Mouse (Mus musculus) heart, postnatal 14 days (tissue): ENCODE data around the gene Josd2. TPM values are rescaled to one million over a fixed set of nuclear protein-coding genes. Genes with fewer than 3 reads are reported as not detected.

Source experiments
- DNase-seq, 2 experiments: peaks; one replicate each; pipeline ENCODE4 v3.0.0; 2021 to 2022
- intact Hi-C: fragments of 180-260 bp; cut with DNase I; formaldehyde crosslinking; loops from one replicate; pipeline ENCODE4 v1.15.1; 2025
- total RNA-seq, 2 experiments: library from RNA; stranded (reverse); gene quantifications; 2 replicates each; pipeline ENCODE4 v1.2.3; 2021

Josd2 gene
- total RNA-seq, 2 experiments from 2014 or later, result 105 to 111 TPM

- intact Hi-C loops, result loop anchor here (5.0 kb wide), 1 partner anchor 42 kb away; no protein-coding TSS in a partner anchor
Observed at GRCm38 (mm10) chr7:44444886-44445527, 22.8 kb upstream of the Josd2 start.

GRCm38 (mm10) chr7:44445528-44445923, 22.3 kb upstream of the Josd2 start:
- DNase-seq, result no peak
- intact Hi-C loops, result loop anchor here (5.0 kb wide), 1 partner anchor 42 kb away; no protein-coding TSS in a partner anchor

More at GRCm38 (mm10) chr7:44444886-44445527, 22.8 kb upstream of the Josd2 start:
- no peak for DNase-seq

GRCm38 (mm10) chr7:44446070-44446855, 21.5 kb upstream of the Josd2 start:
- intact Hi-C loops, result loop anchor here (5.0 kb wide), 1 partner anchor 41 kb away; no protein-coding TSS in a partner anchor
- no peak for DNase-seq

DNA sequence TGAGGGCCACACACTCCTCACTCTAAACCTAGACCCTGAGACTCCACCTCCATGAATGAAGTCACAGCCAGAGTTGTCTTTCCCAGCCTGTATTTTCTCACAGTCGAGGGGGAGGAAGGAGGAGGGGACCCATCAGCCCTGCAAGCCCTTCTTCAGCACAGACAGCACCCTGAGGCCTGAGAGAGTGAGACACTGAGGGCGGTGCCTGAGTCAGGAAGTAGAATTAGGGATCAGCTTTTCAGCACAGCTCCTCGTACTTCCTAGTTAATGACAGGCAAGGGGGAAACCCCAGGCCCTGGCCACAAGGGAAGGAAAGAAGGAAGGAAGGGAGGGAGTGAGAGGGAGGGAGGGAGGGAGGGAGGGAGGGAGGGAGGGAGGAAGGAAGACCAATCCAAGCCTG, 14.5 kb upstream of the Josd2 start:
- DNase-seq, result no peak
- intact Hi-C loops, result loop anchor here (5.0 kb wide), 1 partner anchor 1754 kb away; no protein-coding TSS in a partner anchor

DNA sequence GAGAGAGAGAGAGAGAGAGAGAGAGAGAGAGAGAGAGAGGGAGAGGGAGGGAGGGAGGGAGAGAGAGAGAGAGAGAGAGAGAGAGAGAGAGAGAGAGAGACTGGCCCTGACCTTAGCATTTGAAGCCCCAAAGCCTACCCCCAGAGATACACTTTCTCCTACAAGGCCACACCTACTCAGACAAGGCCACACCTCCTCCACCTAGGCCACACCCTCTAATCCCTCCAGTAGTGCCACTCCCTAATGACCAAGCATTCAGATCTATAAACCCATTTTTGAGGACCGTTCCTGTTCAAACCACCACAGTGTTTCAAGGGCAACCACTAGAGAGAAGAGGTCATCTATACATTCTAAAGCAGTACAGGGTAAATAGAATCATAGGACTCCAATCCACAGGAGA, 11.5 kb upstream of the Josd2 start:
- DNase-seq, result no peak
- intact Hi-C loops, result no loop called here

- no peak for DNase-seq
- intact Hi-C loops, result no loop called here
Observed at GRCm38 (mm10) chr7:44460067-44460466, 7.7 kb upstream of the Josd2 start.

DNA sequence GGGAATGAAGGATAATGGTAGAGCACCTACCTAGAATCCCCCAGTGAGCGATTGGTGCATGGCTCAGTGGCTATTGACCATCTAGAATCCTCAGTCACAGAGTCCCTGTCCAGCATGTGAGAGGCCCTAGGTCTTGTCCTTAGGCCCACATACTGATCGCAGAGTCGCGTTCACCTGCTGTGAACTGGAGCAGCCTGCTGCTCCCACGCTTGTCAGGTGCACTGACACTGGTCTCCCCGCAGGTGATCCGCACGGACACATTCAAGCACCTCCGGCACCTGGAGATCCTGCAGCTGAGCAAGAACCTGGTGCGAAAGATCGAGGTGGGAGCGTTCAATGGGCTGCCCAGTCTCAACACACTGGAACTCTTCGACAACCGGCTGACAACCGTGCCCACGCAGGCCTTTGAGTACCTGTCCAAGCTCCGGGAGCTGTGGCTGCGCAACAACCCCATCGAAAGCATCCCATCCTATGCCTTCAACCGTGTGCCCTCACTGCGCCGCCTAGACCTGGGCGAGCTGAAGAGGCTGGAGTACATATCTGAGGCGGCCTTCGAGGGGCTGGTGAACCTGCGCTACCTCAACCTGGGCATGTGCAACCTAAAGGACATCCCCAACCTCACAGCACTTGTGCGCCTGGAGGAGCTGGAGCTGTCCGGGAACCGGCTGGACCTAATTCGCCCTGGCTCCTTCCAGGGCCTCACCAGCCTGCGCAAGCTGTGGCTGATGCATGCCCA, 6.8 kb upstream of the Josd2 start:
- DNase-seq, result no peak
- intact Hi-C loops, result no loop called here

GRCm38 (mm10) chr7:44461503-44462217, 6.1 kb upstream of the Josd2 start:
- intact Hi-C loops, result no loop called here

DNA sequence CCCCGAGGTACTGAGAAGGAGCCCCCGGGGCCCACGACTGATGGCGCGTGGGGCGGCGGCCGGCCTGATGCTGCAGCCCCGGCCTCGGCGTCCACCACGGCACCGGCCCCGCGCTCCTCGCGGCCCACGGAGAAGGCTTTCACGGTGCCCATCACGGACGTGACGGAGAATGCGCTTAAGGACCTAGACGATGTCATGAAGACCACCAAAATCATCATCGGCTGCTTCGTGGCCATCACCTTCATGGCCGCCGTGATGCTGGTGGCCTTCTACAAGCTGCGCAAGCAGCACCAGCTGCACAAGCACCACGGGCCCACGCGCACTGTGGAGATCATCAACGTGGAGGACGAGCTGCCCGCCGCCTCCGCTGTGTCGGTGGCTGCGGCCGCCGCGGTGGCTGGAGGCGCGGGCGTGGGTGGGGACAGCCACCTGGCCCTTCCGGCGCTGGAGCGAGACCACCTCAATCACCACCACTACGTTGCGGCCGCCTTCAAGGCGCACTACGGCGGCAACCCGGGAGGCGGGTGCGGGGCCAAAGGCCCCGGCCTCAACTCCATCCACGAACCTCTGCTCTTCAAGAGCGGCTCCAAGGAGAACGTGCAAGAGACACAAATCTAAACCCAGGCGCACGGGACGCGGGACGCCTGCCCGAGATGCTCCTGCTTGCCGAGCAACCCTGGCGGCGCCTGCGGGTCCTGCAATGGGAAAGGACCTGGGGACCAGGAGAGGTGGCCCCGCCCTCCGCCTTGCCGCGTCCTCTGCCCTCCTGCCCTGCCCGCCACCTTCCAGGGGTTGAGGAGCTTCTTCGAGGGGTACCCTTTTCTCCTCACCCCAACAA, 5.3 kb upstream of the Josd2 start:
- no peak for DNase-seq
- intact Hi-C loops, result no loop called here

More at GRCm38 (mm10) chr7:44461503-44462217, 6.1 kb upstream of the Josd2 start:
- no peak for DNase-seq

GRCm38 (mm10) chr7:44463056-44463425, 4.7 kb upstream of the Josd2 start:
- DNase-seq, result no peak
- intact Hi-C loops, result no loop called here

GRCm38 (mm10) chr7:44463556-44464225, 4.1 kb upstream of the Josd2 start:
- DNase-seq, result no peak
- intact Hi-C loops, result no loop called here

GRCm38 (mm10) chr7:44464511-44464910, 3.3 kb upstream of the Josd2 start:
- intact Hi-C loops, result no loop called here
- DNase-seq, result no peak

GRCm38 (mm10) chr7:44465111-44465510, 2.7 kb upstream of the Josd2 start, which contains the start of gene Aspdh:
Gene Aspdh, plus strand, starts transcription at chr7:44465391.
- intact Hi-C loops, result loop anchor here (5.0 kb wide), 1 partner anchor 93 kb away; no protein-coding TSS in a partner anchor
- DNase-seq, result no peak

- intact Hi-C loops, result loop anchor here (5.0 kb wide), 1 partner anchor 94 kb away; no protein-coding TSS in a partner anchor
Observed at GRCm38 (mm10) chr7:44466006-44466887, 1.5 kb upstream of the Josd2 start.

DNA sequence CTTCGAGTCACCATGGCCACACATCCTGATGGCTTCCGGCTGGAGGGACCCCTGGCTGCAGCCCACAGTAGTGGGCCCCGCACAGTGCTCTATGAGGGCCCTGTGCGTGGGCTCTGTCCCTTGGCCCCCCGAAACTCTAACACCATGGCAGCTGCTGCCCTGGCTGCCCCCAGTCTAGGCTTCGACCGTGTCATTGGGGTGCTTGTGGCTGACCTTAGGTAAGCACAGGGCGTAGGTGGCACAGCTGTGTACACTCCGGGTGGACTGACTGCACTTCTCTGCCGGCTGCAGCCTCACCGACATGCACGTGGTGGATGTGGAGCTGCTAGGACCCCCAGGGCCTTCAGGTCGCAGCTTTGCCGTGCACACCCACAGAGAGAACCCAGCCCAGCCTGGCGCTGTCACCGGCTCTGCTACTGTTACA, 880 bp upstream of the Josd2 start:
- intact Hi-C loops, result loop anchor here (5.0 kb wide), 1 partner anchor 95 kb away; no protein-coding TSS in a partner anchor
- no peak for DNase-seq

More at GRCm38 (mm10) chr7:44466006-44466887, 1.5 kb upstream of the Josd2 start:
- DNase-seq, result no peak

GRCm38 (mm10) chr7:44468644-44469285, 985 bp downstream of the Josd2 start:
- DNase-seq, result no peak
- intact Hi-C loops, result loop anchor here (5.0 kb wide), 1 partner anchor 96 kb away; no protein-coding TSS in a partner anchor
